7 mouse cellular contexts compared by ENCODE assay signal in genomic region chr15:84986171-84987019, GRCm38 (mm10). TPM values are rescaled to one million over a fixed set of nuclear protein-coding genes. Genes with fewer than 3 reads are reported as not detected.
DNase-seq lines count a peak whose midpoint lies in the region; ATAC-seq and TF ChIP-seq lines count a peak whose summit lies in the region.

No protein-coding gene starts in this region.

- no peaks in the 10 kb centered on the region for H3K9me3 ChIP-seq in forebrain, embryonic 14.5 days (replicated peaks; ENCODE audit: control insufficient read depth, low read length)
- no peaks in the 10 kb centered on the region for H3K9me3 ChIP-seq in liver, embryonic 15.5 days (replicated peaks)
- H3K9me3 ChIP-seq in stomach, postnatal 0 days (ENCODE audit: control insufficient read depth, low read length), result no peaks in the 10 kb centered on the region

- peak overlapping the region; percentile 85 for H3K4me2 ChIP-seq in forebrain, embryonic 14.5 days (ENCODE audit: low read length)
- peak overlapping the region; percentile 85 for H3K4me2 ChIP-seq in liver, embryonic 15.5 days
- peak overlapping the region; percentile 93 for H3K4me2 ChIP-seq in stomach, postnatal 0 days (replicated peaks; ENCODE audit: low read depth)

- H3K9ac ChIP-seq in forebrain, embryonic 14.5 days (ENCODE audit: low read length), result peak overlapping the region; percentile 92
- H3K9ac ChIP-seq in liver, embryonic 15.5 days, result no peak overlapping the region
- peak overlapping the region; percentile 92 for H3K9ac ChIP-seq in stomach, postnatal 0 days (ENCODE audit: low read length)

- TF ChIP-seq EP300 in stomach, postnatal 0 days (optimal IDR thresholded peaks at IDR 0.05), result no peak

- TF ChIP-seq CTCF in spleen, adult 2 months (IDR thresholded peaks at IDR 0.05; ENCODE audit: extremely low read depth, insufficient read depth, insufficient read length, insufficient replicate concordance), result no peak
- no peak for TF ChIP-seq CTCF in stomach, postnatal 0 days (IDR thresholded peaks at IDR 0.05; ENCODE audit: low read depth)

- peaks cover 34% of the 10 kb centered on the region; the same call in 1 of the 2 replicates for H3K4me1 ChIP-seq in spleen, adult 2 months (ENCODE audit: control insufficient read depth, insufficient read depth, insufficient read length)
- peaks cover 22% of the 10 kb centered on the region for H3K4me1 ChIP-seq in forebrain, embryonic 14.5 days (ENCODE audit: control insufficient read depth, insufficient read depth, low read length)
- H3K4me1 ChIP-seq in liver, embryonic 15.5 days (replicated peaks), result peaks cover 21% of the 10 kb centered on the region
- H3K4me1 ChIP-seq in stomach, postnatal 0 days (replicated peaks; ENCODE audit: control insufficient read depth, insufficient read depth), result no peaks in the 10 kb centered on the region; the same call in 1 of the 2 replicates

- no peak for TF ChIP-seq POLR2A in spleen, adult 2 months (IDR thresholded peaks at IDR 0.05; ENCODE audit: low read depth, low read length)

- peak overlapping the region; percentile 67 for H3K27ac ChIP-seq in spleen, adult 2 months (ENCODE audit: insufficient read depth, low read length)
- H3K27ac ChIP-seq in forebrain, embryonic 14.5 days (ENCODE audit: low read depth, low read length), result no peak overlapping the region
- H3K27ac ChIP-seq in liver, embryonic 15.5 days (replicated peaks), result no peak overlapping the region
- no peak overlapping the region for H3K27ac ChIP-seq in stomach, postnatal 0 days (replicated peaks)

- peak in 1 of 2 experiments; percentile 50 for DNase-seq in spleen, adult 2 months (ENCODE audit: low read depth in 1 of 2, low spot score in 2 of 2)
- no peak for DNase-seq in spleen, postnatal 14 days (ENCODE audit: low spot score in 2 of 2)
- no peak for DNase-seq in forebrain, embryonic 14.5 days (ENCODE audit: low spot score)
- DNase-seq in stomach, postnatal 0 days (ENCODE audit: low spot score), result no peak
- no peak for DNase-seq in urinary bladder, postnatal 14 days (ENCODE audit: low spot score)
- no peak for DNase-seq in layer of hippocampus, adult 9-10 months (ENCODE audit: low spot score)

- peak overlapping the region; percentile 73 for H3K4me3 ChIP-seq in spleen, adult 2 months (ENCODE audit: extremely low read depth, insufficient read depth, insufficient read length)
- H3K4me3 ChIP-seq in forebrain, embryonic 14.5 days (ENCODE audit: low read depth, low read length), result peak overlapping the region; percentile 77
- peak overlapping the region; percentile 62 for H3K4me3 ChIP-seq in liver, embryonic 15.5 days (replicated peaks)
- H3K4me3 ChIP-seq in stomach, postnatal 0 days (ENCODE audit: low read depth, low read length), result peak overlapping the region; percentile 74

- no peaks in the 10 kb centered on the region for H3K27me3 ChIP-seq in spleen, adult 2 months (ENCODE audit: control insufficient read depth, insufficient read depth, low read length)
- H3K27me3 ChIP-seq in forebrain, embryonic 14.5 days (replicated peaks; ENCODE audit: control insufficient read depth, insufficient read depth, low read length), result no peaks in the 10 kb centered on the region
- H3K27me3 ChIP-seq in liver, embryonic 15.5 days, result peaks cover 46% of the 10 kb centered on the region
- no peaks in the 10 kb centered on the region for H3K27me3 ChIP-seq in stomach, postnatal 0 days (ENCODE audit: control insufficient read depth, insufficient read depth, low read length)

- WGBS in spleen, adult 2 months, result 22% methylated on average over 4 of the region's 4 CpGs
- 70% methylated on average over 4 of the region's 4 CpGs for WGBS in forebrain, embryonic 14.5 days
- 27% methylated on average over 4 of the region's 4 CpGs for WGBS in liver, embryonic 15.5 days (ENCODE audit: insufficient replicate concordance)
- WGBS in stomach, postnatal 0 days, result 63% methylated on average over 4 of the region's 4 CpGs

- no peaks in the 10 kb centered on the region for H3K36me3 ChIP-seq in spleen, adult 2 months (ENCODE audit: control insufficient read depth, insufficient read depth, low read length)
- H3K36me3 ChIP-seq in forebrain, embryonic 14.5 days (ENCODE audit: control insufficient read depth, insufficient read depth, low read length), result no peaks in the 10 kb centered on the region
- no peaks in the 10 kb centered on the region for H3K36me3 ChIP-seq in liver, embryonic 15.5 days (replicated peaks)
- no peaks in the 10 kb centered on the region for H3K36me3 ChIP-seq in stomach, postnatal 0 days (ENCODE audit: control insufficient read depth, insufficient read depth, low read length)

- ATAC-seq in forebrain, embryonic 14.5 days, result no peak
- no peak for ATAC-seq in liver, embryonic 15.5 days (ENCODE audit: insufficient read depth)
- ATAC-seq in stomach, postnatal 0 days (ENCODE audit: low FRiP score, low TSS enrichment), result no peak

RNA-seq across cellular contexts. Expression of gene 5031439G07Rik, which starts 2.0 kb away (rescaled TPM):
- polyA plus RNA-seq in spleen, adult 2 months (2012; rRNA removed), result 27.1 and 32.8 TPM in 2 replicates
- polyA plus RNA-seq in forebrain, embryonic 14.5 days (2014; fragmentation: Nextera tagmentation; extraction: Ambion mirVana), result 14.1 and 16.1 TPM in 2 replicates
- polyA plus RNA-seq in liver, embryonic 15.5 days (2015; fragmentation: Nextera tagmentation; extraction: Ambion mirVana), result 2.0 and 3.9 TPM in 2 replicates
- polyA plus RNA-seq in stomach, postnatal 0 days (2015; fragmentation: Nextera tagmentation; extraction: Ambion mirVana), result 6.6 and 14.7 TPM in 2 replicates

RNA-seq across cellular contexts. Expression of gene Upk3a, which starts 30.5 kb away (rescaled TPM):
- polyA plus RNA-seq in spleen, adult 2 months (2012; rRNA removed), result not detected in 2 replicates
- polyA plus RNA-seq in forebrain, embryonic 14.5 days (2014; fragmentation: Nextera tagmentation; extraction: Ambion mirVana), result 1.1 and 1.3 TPM in 2 replicates
- polyA plus RNA-seq in liver, embryonic 15.5 days (2015; fragmentation: Nextera tagmentation; extraction: Ambion mirVana), result not detected in 2 replicates
- polyA plus RNA-seq in stomach, postnatal 0 days (2015; fragmentation: Nextera tagmentation; extraction: Ambion mirVana), result 5.7 and 7.0 TPM in 2 replicates

RNA-seq across cellular contexts. Expression of gene Fam118a, which starts 42.4 kb away (rescaled TPM):
- 3.9 and 4.0 TPM in 2 replicates for polyA plus RNA-seq in spleen, adult 2 months (2012; rRNA removed)
- 29.2 and 29.4 TPM in 2 replicates for polyA plus RNA-seq in forebrain, embryonic 14.5 days (2014; fragmentation: Nextera tagmentation; extraction: Ambion mirVana)
- 6.0 and 7.5 TPM in 2 replicates for polyA plus RNA-seq in liver, embryonic 15.5 days (2015; fragmentation: Nextera tagmentation; extraction: Ambion mirVana)
- polyA plus RNA-seq in stomach, postnatal 0 days (2015; fragmentation: Nextera tagmentation; extraction: Ambion mirVana), result 18.3 and 20.1 TPM in 2 replicates
